Mouse (Mus musculus): Measurements from ENCODE around the gene Ak8.

Gene Ak8

DNA sequence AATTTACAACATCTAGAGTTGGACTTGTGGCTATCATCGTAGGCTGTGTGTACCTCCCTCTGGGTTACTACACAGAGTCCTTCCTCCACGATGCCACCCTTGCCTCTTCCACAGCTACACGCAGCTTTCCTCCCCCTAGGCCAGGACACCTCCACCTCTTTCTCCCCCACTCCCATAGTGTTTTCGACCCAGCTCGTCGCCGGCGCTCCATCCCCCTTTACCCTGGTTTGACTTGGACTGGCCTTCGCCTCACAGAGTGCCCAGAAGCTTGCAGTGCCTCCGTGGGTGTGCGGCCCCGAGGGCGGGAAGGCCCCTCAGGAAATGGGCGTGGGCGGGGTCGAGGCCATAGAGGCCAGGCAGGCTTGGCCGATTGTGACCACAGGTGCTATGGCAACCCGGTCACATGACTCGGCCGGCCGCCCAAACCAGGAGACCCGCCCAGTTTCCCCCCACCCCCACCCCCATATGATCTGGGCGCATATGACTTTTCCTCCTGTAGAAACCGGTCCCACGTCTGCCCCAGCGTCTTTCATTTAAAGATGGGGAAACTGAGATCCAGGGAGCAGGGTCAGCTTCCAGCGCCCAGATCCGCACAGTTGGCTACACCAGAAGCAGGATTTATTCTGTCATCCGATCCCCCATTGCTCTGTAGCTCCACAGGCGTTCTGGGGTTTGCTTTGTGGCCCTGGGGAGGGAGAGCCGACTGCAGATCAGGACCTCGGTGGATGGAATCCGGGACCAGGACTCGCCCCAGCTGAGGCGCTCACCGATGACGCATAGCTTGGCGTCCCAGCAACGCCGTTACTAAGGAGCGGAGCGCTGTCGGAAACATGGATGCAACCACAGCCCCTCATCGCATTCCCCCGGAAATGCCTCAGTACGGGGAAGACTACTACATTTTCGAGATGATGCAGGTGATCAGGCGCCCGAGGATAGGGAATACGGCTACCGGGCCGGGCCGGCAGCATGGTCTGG lies at the start of gene Ak8, which contains the start of gene Spaca9:
Ak8 (plus strand) TSS at position 804 of the 975 bp plus-strand sequence.
Spaca9 (minus strand) TSS at position 367 of the 975 bp plus-strand sequence.
- peak; percentile 81 for DNase-seq (ENCODE audit: low spot score)

DNA sequence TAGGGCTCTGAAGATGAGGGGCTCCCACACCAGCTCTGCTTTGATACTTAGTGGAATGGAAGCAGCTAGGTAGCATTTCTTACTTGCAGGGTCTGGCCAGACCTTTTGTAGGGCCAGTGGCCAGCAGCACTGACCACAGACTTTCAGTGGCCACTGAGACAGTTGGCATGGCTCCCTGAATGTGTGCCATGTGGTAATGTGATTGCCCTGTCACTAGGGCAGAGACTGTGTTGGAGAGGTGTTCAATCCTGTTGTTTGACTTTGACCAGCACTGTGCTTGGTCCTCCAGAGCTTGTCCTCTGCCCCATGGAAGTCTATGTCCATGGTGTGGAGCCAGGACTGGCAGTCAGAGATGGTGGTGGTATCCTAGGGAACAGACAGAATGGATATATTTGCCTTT lies 49.4 kb upstream of the Ak8 start:
- no peak for DNase-seq (ENCODE audit: low spot score)

DNA sequence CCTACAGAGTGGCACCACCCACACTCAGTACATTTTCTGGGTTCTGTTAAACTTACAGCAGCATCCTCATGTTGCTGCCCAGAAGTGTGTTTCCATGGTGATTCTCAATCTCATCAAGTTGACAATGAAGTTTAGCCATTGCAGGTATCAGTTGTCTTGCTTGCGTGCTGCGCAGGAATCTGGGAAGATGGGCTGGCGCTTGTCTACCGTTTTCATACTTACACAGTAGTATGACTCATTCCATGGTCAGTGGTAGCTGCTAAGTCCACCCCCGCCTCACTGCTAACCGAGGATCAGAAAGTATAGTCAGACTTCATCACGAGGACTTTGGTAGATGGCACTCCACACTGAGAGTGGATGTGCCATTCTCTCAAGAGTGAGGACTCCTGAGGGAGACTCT lies 46.6 kb upstream of the Ak8 start:
- DNase-seq (ENCODE audit: low spot score): no peak

DNA sequence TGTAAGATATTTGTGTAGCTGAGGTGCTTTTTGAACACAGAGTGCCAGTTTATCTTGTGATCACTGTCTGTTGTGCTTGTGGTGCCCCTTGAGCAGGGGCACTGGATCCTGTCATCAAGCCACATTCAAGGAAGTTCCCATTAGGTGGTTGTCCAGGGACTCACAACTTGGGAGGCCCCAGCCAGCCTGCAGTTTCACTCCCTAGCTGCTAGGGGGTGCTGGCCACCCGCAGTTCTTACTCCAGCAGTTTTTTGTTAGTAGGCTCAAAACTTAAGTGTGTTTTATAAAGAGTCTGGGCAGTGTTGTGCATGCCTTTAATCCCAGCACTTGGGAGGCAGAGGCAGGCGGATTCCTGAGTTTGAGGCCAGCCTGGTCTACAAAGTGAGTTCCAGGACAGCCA lies 45.7 kb upstream of the Ak8 start:
- DNase-seq (ENCODE audit: low spot score): no peak

DNA sequence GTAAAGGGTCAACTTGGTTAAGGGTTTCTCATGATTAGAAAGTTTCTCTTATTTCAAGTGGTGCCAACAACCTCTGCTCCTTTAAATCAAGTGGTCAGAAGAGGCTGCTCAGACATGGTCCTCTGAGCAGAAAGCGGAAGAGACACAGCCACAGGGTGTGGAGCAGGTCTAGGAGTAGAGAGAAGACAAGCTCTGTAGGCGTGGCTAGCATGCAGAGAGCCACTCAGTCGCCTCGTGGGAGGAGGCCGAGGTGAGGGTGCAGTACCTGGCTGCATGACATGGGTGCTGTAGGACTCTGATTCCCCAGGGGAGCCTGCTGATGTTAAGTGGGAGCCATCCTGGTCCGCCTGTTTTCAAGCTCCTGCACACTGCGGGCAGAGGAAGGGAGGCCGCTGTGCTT lies 43.7 kb upstream of the Ak8 start:
- DNase-seq (ENCODE audit: low spot score): no peak

DNA sequence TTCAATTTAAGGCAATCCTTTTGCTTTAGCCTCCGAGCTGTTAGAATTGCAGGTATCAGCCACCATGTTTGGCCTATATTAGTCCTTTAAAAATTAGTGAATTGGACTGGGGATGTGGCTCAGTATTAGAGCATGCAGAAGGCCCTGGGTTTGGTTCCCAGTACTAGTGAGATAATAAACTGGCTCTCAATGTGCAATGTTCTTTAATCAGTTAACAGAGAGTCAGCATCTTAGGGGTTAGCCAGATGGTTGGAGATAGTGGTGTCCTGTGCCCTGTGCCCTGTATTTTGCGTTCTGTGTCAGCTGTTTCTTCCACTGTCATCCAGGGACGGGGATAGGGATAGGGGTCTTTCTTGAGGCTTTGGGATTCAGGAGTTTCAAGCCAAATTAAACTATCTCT lies 37.1 kb upstream of the Ak8 start:
- no peak for DNase-seq (ENCODE audit: low spot score)

DNA sequence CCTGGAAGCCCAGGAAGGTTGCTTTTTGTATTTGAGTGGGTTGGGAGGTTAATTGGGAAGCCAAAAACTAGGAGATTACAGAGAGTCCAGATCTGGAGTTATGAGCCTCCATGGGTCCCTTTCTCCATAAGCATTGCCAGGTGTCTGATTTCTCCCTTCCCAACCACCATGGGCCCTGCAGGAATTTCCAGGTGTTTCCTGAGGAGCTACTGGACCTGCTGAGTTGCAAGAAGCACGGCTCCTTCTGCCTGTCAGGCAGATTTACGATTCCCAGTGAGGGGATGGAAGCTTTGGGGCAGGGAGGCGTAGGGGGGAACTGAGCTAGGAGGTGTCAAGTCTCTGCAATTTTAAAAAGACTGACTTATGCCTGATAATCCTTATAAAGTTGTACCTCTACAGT lies 34.1 kb upstream of the Ak8 start:
- no peak for DNase-seq (ENCODE audit: low spot score)

DNA sequence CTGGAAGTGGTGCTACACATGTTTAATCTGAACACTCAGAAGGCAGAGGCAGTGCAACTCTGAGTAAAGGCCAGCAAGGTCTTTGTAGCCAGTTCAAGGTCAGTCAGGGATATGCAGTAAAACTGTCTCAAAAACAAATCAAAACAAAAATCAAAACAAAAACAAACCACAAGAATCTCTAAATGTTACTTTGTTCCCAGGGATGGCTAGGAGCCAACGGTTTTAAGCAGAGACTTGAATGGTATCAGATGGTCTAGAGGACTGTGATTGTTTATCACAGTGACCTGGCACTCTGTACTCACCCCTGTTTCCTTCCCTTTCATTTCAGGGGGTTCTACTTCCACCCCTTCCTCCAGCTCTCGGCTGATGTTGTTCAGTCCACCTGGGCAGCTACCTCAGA lies 28.5 kb upstream of the Ak8 start:
- DNase-seq (ENCODE audit: low spot score): no peak

DNA sequence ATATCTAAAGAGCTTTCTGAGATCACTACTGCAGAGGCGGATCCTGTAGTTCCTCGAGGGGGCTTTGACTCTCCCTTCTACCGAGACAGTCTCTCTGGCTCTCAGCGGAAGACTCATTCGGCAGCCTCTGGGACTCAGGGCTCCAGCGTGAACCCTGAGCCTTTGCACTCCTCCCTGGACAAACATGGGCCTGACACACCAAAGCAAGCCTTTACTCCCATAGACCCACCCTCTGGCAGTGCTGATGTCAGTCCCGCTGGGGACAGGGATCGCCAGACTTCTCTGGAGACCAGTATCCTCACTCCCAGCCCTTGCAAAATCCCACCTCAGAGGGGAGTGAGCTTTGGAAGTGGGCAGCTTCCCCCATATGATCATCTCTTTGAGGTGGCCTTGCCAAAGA lies 24.0 kb upstream of the Ak8 start:
- DNase-seq (ENCODE audit: low spot score): no peak

DNA sequence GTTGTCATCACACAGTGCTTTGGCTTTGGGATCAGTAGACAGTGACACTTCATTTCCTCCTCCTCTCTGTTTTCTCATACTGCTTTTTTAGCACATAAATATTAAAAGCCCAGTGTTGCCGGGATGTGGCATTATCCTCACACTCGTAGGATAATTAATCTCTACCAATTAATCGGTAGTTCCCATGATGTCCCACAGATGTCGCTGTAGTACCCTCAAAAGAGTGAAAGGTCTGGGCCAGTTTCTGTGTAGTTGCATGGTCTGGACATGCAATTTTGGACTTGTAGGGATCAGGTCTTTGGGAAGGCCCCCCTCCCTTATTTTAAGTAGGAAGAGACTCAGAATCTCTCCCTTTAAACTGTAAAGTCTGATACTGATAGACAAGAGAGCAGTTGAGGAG lies 19.3 kb upstream of the Ak8 start:
- DNase-seq (ENCODE audit: low spot score): no peak

DNA sequence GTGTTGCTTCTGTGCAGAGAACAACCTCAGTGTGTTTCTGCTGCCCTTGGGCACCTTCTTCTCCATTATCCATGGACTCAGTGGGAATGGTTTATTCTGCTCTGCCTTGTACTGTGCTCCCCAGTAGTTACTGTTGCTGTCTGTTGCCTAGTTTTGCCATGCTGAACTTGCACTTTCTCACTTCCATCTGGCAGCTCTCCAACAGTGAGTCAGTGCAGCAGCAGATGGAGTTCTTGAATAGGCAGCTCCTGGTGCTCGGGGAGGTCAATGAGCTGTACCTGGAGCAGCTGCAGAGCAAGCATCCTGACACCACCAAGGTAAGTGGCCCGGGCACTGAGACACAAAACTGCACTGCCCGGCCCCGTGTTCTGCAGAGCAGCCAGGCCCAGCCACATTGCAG lies 18.2 kb upstream of the Ak8 start:
- DNase-seq (ENCODE audit: low spot score): peak; percentile 28

DNA sequence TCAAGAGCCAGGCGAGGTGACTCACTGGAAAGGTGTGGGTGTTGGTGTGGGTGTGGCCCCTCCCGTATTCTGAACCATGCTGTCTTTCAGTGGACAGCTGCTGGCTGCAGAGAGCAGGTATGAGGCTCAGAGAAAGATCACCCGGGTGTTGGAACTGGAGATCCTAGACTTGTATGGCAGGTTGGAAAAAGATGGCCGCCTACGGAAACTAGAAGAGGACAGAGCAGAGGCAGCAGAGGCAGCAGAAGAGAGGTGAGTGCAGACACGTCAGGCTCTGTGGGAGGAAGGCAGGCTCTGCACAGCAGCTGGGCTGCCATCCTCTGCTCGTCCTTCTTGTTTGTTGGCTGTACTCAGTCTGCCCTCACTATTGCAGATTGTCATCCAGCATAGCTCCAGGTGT lies 14.1 kb upstream of the Ak8 start:
- no peak for DNase-seq (ENCODE audit: low spot score)

DNA sequence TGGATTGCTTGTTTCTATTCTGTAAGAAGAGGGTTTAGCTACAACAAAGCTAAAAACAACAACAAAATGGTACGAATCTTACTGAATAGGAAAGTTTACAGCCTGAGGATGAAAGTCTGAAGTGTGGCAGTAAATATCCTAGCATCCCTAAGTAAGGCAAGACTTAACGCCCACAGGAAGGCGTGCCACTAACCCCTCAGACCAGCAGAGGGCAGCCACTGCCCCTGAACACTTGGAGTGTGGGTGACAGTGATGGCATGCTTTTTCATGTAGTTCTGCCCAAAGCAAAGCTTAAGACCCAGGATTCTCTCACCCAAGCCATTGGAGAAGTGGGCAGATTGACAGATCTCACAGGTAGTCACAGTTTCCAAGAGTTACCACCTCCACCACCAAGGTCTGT lies 11.5 kb upstream of the Ak8 start:
- DNase-seq (ENCODE audit: low spot score): no peak

DNA sequence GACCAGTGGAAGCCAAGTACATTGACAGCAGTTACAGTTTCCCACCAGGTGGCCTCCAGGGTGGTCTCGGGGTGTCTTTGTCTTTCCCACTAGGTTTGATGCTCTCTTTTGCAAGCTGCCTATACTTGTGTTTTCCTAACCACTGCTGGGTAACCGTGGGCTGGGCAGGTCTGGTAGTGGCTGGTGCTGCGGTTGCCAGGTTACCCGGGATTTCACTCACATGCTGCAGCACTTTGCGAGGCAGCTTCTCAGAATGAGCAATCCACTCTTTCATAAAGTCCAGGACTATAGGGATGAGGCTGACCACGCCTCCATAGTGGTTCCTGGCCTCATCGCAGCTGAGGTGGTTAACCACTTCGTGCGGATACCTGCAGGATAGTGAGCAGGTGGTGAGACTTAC lies 7.3 kb upstream of the Ak8 start:
- DNase-seq (ENCODE audit: low spot score): no peak

DNA sequence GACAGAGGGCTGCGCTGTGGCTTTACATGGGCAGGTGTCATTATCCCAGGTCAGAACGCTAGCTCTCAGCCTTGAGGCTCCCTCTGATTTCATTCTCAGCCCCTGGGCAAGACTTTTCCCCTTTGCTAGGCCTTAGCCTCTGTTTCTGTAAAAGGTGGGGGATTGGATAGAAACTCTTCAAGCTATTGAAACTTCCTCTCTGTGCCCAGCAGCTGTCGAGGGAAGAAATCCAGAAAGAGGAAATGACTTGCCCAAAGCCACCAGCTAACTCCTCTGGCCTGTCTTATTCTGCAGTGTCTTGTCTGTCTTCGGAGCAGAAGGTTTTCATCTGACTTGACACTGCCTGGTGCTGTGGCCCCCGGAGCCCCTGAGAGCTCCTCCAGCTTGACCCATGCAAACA lies 1.4 kb upstream of the Ak8 start:
- no peak for DNase-seq (ENCODE audit: low spot score)

DNA sequence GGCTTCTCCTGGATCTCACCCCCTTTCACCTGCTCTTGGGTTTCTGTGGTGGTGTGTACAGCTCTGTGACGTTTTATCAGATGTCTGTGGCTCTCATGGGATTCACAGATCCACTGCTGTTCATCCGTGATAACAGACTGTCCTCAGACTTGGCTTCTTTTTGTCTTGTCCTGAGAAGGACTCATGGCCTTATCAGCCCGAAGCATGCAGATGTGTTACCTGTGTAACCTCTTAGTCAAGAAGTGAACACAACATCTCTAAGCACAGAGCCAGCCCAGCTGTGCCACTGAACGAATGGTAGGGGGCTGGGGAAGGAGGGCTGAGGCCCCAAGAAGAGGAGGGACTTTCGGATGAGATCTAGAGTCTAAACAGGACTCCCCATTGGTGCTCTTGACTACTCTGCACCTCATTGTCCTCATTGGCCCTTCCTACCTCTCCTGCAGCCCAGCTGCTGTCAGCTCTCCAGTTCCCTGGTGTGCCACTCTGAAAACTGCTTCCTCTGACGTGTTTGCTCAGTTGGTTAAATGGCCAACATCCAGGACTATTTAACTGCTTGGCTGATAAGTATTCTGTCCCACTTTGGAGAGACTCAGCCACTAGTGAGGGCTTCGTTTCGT lies 1.8 kb downstream of the Ak8 start:
- DNase-seq (ENCODE audit: low spot score): no peak

DNA sequence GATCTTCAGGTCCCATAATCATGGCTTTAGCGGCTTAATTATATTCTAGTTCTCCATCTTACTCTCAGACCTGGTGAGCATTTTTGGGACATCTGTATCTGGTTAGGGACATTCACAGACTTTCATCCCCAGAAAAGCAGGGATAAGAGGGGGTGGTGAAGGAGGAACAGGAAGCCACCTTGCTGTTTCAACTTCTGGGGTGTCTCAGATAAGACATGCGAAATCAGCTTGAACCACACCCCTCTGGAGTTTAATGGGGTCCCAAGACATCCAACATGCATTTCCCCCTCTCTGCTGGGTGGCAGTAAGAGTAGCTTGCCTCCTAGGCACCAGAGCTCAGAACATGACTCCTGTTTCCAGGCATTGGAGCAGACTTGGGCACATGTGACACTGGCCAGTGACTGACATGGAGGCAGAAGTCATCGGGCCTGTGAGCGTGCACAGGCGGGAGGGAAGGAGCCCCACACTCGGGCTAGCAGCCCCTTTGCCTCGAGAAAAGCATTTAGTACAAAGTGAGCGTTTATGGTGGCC lies 6.2 kb downstream of the Ak8 start:
- DNase-seq (ENCODE audit: low spot score): no peak

DNA sequence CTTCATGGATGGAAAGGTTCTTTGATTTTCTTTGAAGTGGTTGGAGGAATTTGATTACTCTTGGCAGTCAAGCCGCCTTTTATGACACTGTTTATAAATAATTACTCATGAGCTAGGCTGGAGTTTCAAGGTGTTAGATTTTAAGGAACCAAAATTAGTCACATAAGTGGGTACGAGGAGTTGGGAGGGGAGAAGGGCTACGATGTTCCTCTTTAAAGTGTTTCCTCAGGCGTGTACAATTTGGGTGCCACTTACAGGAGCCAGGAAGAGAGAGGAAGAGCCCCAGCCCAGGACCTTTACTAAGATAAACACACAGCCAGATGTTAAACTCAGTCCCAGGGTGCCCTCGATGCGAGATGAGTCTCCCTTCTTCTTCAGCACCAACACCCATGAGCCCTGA lies 6.8 kb downstream of the Ak8 start:
- DNase-seq (ENCODE audit: low spot score): no peak

DNA sequence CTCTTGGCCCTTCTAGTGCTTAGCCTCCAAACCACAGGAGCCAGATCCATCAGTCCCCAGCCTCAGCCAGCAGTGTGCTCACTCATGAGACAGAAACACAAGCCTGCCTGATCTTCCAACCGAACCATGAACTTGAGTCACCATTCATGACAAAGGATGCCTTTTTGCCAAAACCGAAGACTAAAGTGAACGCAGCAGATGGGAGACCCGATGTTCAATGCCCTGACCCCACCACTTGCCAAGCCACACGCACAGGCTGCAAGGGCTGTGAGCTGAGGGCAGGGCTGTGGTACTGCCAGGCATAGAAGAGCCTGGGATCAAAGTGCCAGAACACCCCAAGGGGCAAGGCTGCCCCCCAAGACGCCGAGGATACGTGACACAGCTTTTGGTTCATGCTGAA lies 13.1 kb downstream of the Ak8 start:
- no peak for DNase-seq (ENCODE audit: low spot score)

DNA sequence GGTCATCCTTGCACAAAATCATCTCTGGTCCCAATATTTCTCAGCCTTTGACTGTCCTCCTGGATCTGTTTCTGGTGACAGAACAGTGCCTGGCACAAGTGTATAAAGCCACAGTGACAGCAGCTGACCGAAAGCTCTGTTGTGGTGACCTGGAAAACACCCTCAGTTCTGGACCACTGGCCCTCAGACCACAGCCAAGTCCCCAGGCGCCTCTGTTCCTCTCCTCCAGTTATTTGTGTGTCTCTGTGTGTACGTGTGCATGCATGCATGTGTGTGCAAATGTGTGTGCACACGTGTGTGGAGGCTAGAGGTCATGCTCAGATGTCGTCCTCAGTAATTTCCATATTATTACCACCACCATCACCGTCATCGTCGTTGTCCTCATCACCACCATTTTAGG lies 22.5 kb downstream of the Ak8 start:
- DNase-seq (ENCODE audit: low spot score): no peak

DNA sequence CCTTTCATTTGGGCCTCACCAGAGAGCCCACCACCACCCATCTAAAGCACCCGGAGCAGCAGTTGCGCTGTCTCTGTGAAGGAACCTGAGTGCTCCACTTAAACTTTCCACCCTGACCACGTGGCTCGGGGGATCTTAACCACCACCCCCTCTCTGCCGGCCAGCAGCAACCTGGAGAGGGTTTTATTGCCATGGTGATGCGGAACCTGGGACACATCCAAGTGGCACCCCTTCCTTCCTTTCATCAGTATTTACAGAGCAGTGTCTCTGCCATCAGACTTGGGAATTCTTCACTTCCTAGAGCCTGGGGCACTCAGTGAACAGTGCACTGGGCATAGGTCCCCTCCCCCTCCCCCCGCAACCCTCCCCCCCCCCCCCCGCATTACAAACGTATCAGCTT lies 23.9 kb downstream of the Ak8 start:
- DNase-seq (ENCODE audit: low spot score): no peak

DNA sequence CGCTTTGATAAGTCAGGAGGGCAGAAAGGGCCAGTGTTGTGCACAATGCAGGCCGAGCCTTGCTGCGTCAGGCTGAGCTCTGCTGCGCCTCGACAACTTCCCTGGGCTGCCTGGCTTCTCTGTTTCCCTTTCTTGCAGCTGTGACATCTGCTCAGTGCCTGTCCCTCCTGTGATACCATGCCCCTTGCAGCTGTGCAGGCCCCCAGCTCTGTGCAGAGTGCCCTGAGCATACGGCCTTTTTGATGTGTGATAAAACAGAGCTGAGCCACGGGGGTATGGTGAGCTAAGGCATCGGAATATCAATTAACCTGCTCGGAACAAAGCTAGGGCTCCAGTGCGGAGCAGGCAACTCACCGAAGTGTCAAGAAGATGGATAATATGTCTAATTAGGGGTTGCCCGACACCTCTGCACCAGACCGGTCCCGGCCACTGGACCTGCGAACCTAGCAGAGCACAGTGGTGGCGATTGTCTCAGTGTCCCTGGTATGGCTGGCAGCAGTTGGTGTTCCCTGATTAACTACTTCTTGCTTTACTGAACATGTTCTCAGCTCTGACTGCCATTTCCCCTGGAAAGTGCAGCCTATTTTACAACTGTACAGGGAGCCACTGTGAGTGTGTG lies 27.9 kb downstream of the Ak8 start:
- no peak for DNase-seq (ENCODE audit: low spot score)

DNA sequence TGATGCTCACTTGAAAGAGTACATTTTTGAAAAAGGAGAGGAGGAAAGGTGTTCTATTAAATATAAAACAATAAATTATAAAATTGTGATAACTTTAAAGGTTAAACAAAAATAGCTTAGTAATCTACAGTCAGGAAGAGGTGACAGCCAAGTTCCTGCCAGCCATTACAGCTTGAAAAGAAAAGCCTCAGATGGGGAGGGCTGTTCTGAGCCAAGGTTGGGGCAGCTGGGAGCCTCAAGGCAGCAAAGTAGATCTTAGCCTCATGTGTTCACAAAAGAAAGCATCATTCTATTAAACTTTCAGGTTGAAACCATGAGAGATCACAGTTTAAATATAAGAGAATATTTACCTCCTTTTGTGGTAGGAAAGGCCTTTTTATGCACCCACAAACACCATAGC lies 30.7 kb downstream of the Ak8 start:
- DNase-seq (ENCODE audit: low spot score): no peak

Data from urinary bladder, postnatal 14 days (tissue).